Mouse (Mus musculus) heart, adult 11 months (tissue): ENCODE data around the gene Bcl2l2.

Source experiments
- DNase-seq: peaks from one replicate; pipeline ENCODE4 v3.0.0; 2022

The Bcl2l2 gene

DNA sequence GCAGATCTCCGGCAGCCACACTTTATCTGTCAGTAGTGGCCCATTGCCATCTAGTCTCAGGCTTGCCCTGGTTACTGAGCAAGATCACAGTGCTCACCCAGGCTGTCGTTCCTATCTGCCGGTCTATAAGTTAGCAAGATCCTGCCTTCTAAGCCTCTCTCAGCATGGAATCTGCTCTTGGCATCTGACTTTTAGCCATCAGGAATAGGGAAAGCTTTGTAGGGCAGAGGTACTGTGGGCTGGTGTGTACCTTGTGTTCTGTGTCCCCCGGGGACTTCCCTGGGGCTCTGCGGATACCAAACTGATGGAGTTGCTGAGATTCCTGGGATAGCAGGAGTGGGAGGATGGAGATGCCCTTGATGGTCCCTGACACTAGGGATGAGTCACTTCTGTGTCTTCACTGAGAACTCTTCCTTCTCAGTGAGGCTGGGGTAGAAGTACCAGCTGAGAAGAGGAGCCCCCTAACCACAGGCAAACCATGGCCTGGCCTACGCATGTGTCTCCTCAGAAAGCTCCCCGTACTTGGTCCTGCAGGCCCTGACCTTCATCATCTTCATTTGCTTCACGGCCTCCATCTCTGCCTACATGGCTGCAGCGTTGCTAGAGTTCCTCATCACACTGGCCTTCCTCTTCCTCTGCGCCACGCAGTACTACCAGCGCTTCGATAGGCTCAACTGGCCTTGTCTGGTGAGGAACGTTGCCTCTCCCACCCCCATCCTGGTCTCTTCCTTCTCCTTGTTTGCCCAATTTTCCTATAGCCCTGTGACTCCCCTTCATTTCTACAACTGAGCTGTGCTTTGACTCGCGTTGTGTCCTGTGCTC lies 54.4 kb downstream of the Bcl2l2 start:
- no peak for DNase-seq
